In the genomic region with DNA sequence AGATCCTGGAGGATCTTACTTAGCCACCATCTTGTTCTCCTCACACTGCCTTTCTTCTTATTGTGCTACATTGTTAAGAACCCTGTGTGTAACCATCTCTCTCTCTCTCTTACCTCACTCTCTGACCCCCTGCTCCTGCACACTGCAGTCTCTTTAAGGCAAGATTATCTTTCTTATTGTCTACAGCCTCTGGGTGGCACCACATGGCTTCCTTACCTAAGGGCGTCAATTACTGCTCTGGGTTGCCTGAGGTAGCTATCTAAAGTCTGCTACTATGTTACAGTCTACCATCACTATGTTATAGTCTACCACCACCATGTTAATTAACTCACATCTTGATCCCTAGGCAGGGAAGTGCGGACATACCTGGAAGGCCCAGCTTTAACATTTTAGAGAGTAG, we compare ENCODE assay signal across 36 mouse cellular contexts. TPM values are rescaled to one million over a fixed set of nuclear protein-coding genes. Genes with fewer than 3 reads are reported as not detected.
A peak's percentile ranks its signal among the peaks of the same experiment; 100 is the strongest.
DNase-seq lines count a peak whose midpoint lies in the region; ATAC-seq lines count a peak whose summit lies in the region.
"Had no signal": no experiment of that assay in that cellular context is flagged by ENCODE, and none has a peak within 500 bp of the region (broad histone marks: within the 10 kb centered on the region; RNA-seq: fewer than 3 reads in every experiment).

No protein-coding gene starts in this region.

- 58% methylated on average over 2 of the region's 2 CpGs for WGBS in intestine, embryonic 15.5 days
- WGBS in intestine, embryonic 16.5 days: 70% methylated on average over 2 of the region's 2 CpGs

- DNase-seq in right cerebral cortex, adult 2 months (ENCODE audit: low spot score in 2 of 2): peak; percentile 4 to 11
- no peak for DNase-seq in right cerebral cortex, postnatal 14 days
- peak; percentile 28 for DNase-seq in adipocyte (ENCODE audit: low spot score)
- no peak for DNase-seq in embryo, embryonic 10.5 days (ENCODE audit: low spot score)
- DNase-seq in layer of hippocampus, postnatal 14 days (ENCODE audit: low spot score in 2 of 2): no peak
- DNase-seq: adrenal gland, adult 8-10 months; B cell, adult 2 months; cerebellum, adult 2 months; cerebellum, postnatal 14 days; embryo, embryonic 11 days; gastrocnemius, postnatal 25 days; heart, adult 18-20 months; heart, postnatal 36 days; kidney, adult 18-20 months; kidney, postnatal 4 days; layer of hippocampus, adult 9-11 months had no signal

- H3K9ac ChIP-seq in intestine, embryonic 15.5 days: no peak overlapping the region
- H3K9ac ChIP-seq in intestine, embryonic 16.5 days (ENCODE audit: low read depth, low read length): no peak overlapping the region
- H3K9ac ChIP-seq: embryonic facial prominence, embryonic 12.5 days; hindbrain, embryonic 13.5 days; kidney, embryonic 15.5 days; limb, embryonic 13.5 days; lung, embryonic 15.5 days; neural tube, embryonic 13.5 days had no signal

- no peaks in the 10 kb centered on the region for H3K27me3 ChIP-seq in intestine, embryonic 15.5 days (replicated peaks)
- no peaks in the 10 kb centered on the region for H3K27me3 ChIP-seq in intestine, embryonic 16.5 days (replicated peaks; ENCODE audit: control insufficient read depth, insufficient read depth, low read length)
- H3K27me3 ChIP-seq: embryonic facial prominence, embryonic 12.5 days; limb, embryonic 13.5 days; lung, embryonic 15.5 days; neural tube, embryonic 13.5 days had no signal

- H3K4me1 ChIP-seq in intestine, embryonic 15.5 days (replicated peaks): no peaks in the 10 kb centered on the region
- H3K4me1 ChIP-seq in intestine, embryonic 16.5 days (ENCODE audit: control insufficient read depth, insufficient read depth, low read length): no peaks in the 10 kb centered on the region
- H3K4me1 ChIP-seq: embryonic facial prominence, embryonic 12.5 days; hindbrain, embryonic 13.5 days; kidney, embryonic 15.5 days; limb, embryonic 13.5 days; lung, embryonic 15.5 days; neural tube, embryonic 13.5 days had no signal

- ATAC-seq in intestine, embryonic 15.5 days: peak; percentile 23; the same call in 1 of the 2 replicates
- ATAC-seq in intestine, embryonic 16.5 days: no peak
- ATAC-seq: forebrain, embryonic 14.5 days had no signal

- H3K27ac ChIP-seq in intestine, embryonic 15.5 days: no peak overlapping the region
- no peak overlapping the region for H3K27ac ChIP-seq in intestine, embryonic 16.5 days (ENCODE audit: low read length)
- H3K27ac ChIP-seq: embryonic facial prominence, embryonic 12.5 days; hindbrain, embryonic 13.5 days; kidney, embryonic 15.5 days; limb, embryonic 13.5 days; lung, embryonic 15.5 days; neural tube, embryonic 13.5 days had no signal

- no peak overlapping the region for H3K4me3 ChIP-seq in intestine, embryonic 15.5 days (replicated peaks)
- no peak overlapping the region for H3K4me3 ChIP-seq in intestine, embryonic 16.5 days (ENCODE audit: low read length)
- H3K4me3 ChIP-seq: embryonic facial prominence, embryonic 12.5 days; hindbrain, embryonic 13.5 days; kidney, embryonic 15.5 days; limb, embryonic 13.5 days; lung, embryonic 15.5 days; neural tube, embryonic 13.5 days had no signal

- no peaks in the 10 kb centered on the region for H3K36me3 ChIP-seq in intestine, embryonic 15.5 days
- no peaks in the 10 kb centered on the region for H3K36me3 ChIP-seq in intestine, embryonic 16.5 days (ENCODE audit: control insufficient read depth, insufficient read depth, low read length)
- H3K36me3 ChIP-seq: embryonic facial prominence, embryonic 12.5 days; hindbrain, embryonic 13.5 days; kidney, embryonic 15.5 days; limb, embryonic 13.5 days; lung, embryonic 15.5 days; neural tube, embryonic 13.5 days had no signal

- no peaks in the 10 kb centered on the region for H3K9me3 ChIP-seq in intestine, embryonic 15.5 days
- no peaks in the 10 kb centered on the region for H3K9me3 ChIP-seq in intestine, embryonic 16.5 days (ENCODE audit: control insufficient read depth, low read length)
- H3K9me3 ChIP-seq: embryonic facial prominence, embryonic 12.5 days; hindbrain, embryonic 13.5 days; kidney, embryonic 15.5 days; limb, embryonic 13.5 days; lung, embryonic 15.5 days; neural tube, embryonic 13.5 days had no signal

- H3K4me2 ChIP-seq in intestine, embryonic 15.5 days (replicated peaks): no peak overlapping the region
- no peak overlapping the region for H3K4me2 ChIP-seq in intestine, embryonic 16.5 days (ENCODE audit: low read depth, low read length)
- H3K4me2 ChIP-seq: embryonic facial prominence, embryonic 12.5 days; heart, embryonic 11.5 days; hindbrain, embryonic 13.5 days; kidney, embryonic 15.5 days; limb, embryonic 13.5 days; liver, embryonic 11.5 days; lung, embryonic 15.5 days; midbrain, embryonic 11.5 days; neural tube, embryonic 13.5 days had no signal

RNA-seq across cellular contexts. Expression of a gene that starts 9.4 kb away (rescaled TPM):
- polyA plus RNA-seq in intestine, embryonic 15.5 days (2015; fragmentation: Nextera tagmentation; extraction: Ambion mirVana): 0.48 and 0.88 TPM in 2 replicates
- polyA plus RNA-seq in intestine, embryonic 16.5 days (2015; fragmentation: Nextera tagmentation; extraction: Ambion mirVana): 0.62 and 0.91 TPM in 2 replicates
- total RNA-seq in layer of hippocampus, postnatal 14 days (2021): not detected
- total RNA-seq: ES-E14; gastrocnemius, postnatal 25 days; left cerebral cortex, postnatal 36 days had no signal
- polyA plus RNA-seq: cerebellum, adult 2 months; forebrain, embryonic 14.5 days; heart, embryonic 11.5 days; midbrain, embryonic 11.5 days; neural tube, embryonic 13.5 days had no signal

RNA-seq across cellular contexts. Expression of a gene that starts 33.3 kb away (rescaled TPM):
- 0.15 TPM in 1 of 2 replicates, not detected in the other for polyA plus RNA-seq in intestine, embryonic 15.5 days (2015; fragmentation: Nextera tagmentation; extraction: Ambion mirVana)
- polyA plus RNA-seq in intestine, embryonic 16.5 days (2015; fragmentation: Nextera tagmentation; extraction: Ambion mirVana): 0.20 and 0.23 TPM in 2 replicates
- not detected for total RNA-seq in layer of hippocampus, postnatal 14 days (2021)
- total RNA-seq: adrenal gland, adult 8-10 months; adrenal gland, postnatal 4 days; ES-E14; gastrocnemius, adult 18-20 months; gastrocnemius, postnatal 25 days; heart, adult 18-20 months; heart, postnatal 36 days; left cerebral cortex, adult 18-20 months; left cerebral cortex, postnatal 36 days; megakaryocyte, adult 5-6 weeks had no signal
- polyA plus RNA-seq: cerebellum, adult 2 months; embryonic facial prominence, embryonic 12.5 days; forebrain, embryonic 14.5 days; heart, embryonic 11.5 days; hindbrain, embryonic 13.5 days; kidney, embryonic 15.5 days; limb, embryonic 13.5 days; liver, embryonic 11.5 days; liver, embryonic 16.5 days; lung, embryonic 15.5 days; midbrain, embryonic 11.5 days; neural tube, embryonic 13.5 days; stomach, embryonic 14.5 days had no signal

RNA-seq across cellular contexts. Expression of a gene that starts 38.8 kb away (rescaled TPM):
- 0.53 and 0.60 TPM in 2 replicates for polyA plus RNA-seq in intestine, embryonic 15.5 days (2015; fragmentation: Nextera tagmentation; extraction: Ambion mirVana)
- 0.51 and 0.60 TPM in 2 replicates for polyA plus RNA-seq in intestine, embryonic 16.5 days (2015; fragmentation: Nextera tagmentation; extraction: Ambion mirVana)
- not detected for total RNA-seq in layer of hippocampus, postnatal 14 days (2021)
- total RNA-seq: left cerebral cortex, adult 18-20 months; left cerebral cortex, postnatal 36 days had no signal
- polyA plus RNA-seq: forebrain, embryonic 14.5 days; heart, embryonic 11.5 days; midbrain, embryonic 11.5 days; stomach, embryonic 14.5 days had no signal

Comparison
In these comparisons a context has a peak if more than half of its experiments do, and no peak if none do; other contexts are left out.
1. DNase-seq: peak in right cerebral cortex, adult 2 months (2 of 2) and adipocyte (single experiment); none in right cerebral cortex, postnatal 14 days (single experiment), embryo, embryonic 10.5 days (single experiment) and layer of hippocampus, postnatal 14 days (0 of 2).